Mouse (Mus musculus) heart, embryonic 16.5 days (tissue): ENCODE data around the gene Rrp1. TPM values are rescaled to one million over a fixed set of nuclear protein-coding genes. Genes with fewer than 3 reads are reported as not detected.
"Not testable (repeated sequence)": the region's sequence is repeated elsewhere in the genome, so short reads cannot be mapped to it uniquely, and the experiment has no call there.

Source experiments
- ATAC-seq: fragments of 200-750 bp; cut with Nextera tagmentation; replicated peaks from 2 replicates; pipeline ENCODE4 v1.8.0; 2017; ENCODE audit warnings: moderate number of reproducible peaks; ENCODE audit not compliant: insufficient read depth, low FRiP score; ENCODE audit errors: extremely low read depth
- H3K27ac ChIP-seq: fragments of 300-500 bp; sonication (generic); 2 replicates; pipeline ENCODE4 v1.5.1; 2014; ENCODE audit warnings: mild to moderate bottlenecking, low read length, control low read depth, moderate library complexity
- H3K27me3 ChIP-seq: fragments of 300-500 bp; sonication (generic); 2 replicates; pipeline ENCODE4 v1.6.1; 2014; ENCODE audit warnings: low read length, mixed read lengths; ENCODE audit not compliant: control insufficient read depth, insufficient read depth
- H3K36me3 ChIP-seq: fragments of 300-500 bp; sonication (generic); 2 replicates; pipeline ENCODE4 v1.6.1; 2014; ENCODE audit not compliant: control insufficient read depth, insufficient read depth
- H3K4me1 ChIP-seq: fragments of 300-500 bp; sonication (generic); 2 replicates; pipeline ENCODE4 v1.6.1; 2014; ENCODE audit warnings: low read length, mixed read lengths; ENCODE audit not compliant: control insufficient read depth, insufficient read depth
- H3K4me2 ChIP-seq: fragments of 300-500 bp; sonication (generic); 2 replicates; pipeline ENCODE4 v1.6.1; 2014; ENCODE audit warnings: low read depth, mild to moderate bottlenecking, control low read depth, low read length
- H3K4me3 ChIP-seq: fragments of 300-500 bp; sonication (generic); 2 replicates; pipeline ENCODE4 v1.5.1; 2014; ENCODE audit warnings: mild to moderate bottlenecking, control low read depth, low read length
- H3K9ac ChIP-seq: fragments of 300-500 bp; sonication (generic); 2 replicates; pipeline ENCODE4 v1.6.1; 2014; ENCODE audit warnings: low read length, control low read depth
- H3K9me3 ChIP-seq: fragments of 300-500 bp; sonication (generic); replicated peaks from 2 replicates; pipeline ENCODE4 v1.6.1; 2016; ENCODE audit warnings: low read length; ENCODE audit not compliant: control insufficient read depth
- WGBS: fragments of 180-500 bp; shearing (Covaris S2); extraction: QIAGEN DNeasy Blood & Tissue Kit; methylation state at CpG from one replicate; pipeline ENCODE4 v1.1.7; 2014; 5-methylcytosine and 5-hydroxymethylcytosine counted together
- polyA plus RNA-seq: library from polyadenylated mRNA; unstranded; fragments of >200 nt; fragmentation: Nextera tagmentation; extraction: Ambion mirVana; gene quantifications from 2 replicates; pipeline ENCODE4 v1.2.1, GENCODE M21; 2015

Rrp1 gene
- polyA plus RNA-seq, 1 experiment from 2014 or later: 285 TPM

DNA sequence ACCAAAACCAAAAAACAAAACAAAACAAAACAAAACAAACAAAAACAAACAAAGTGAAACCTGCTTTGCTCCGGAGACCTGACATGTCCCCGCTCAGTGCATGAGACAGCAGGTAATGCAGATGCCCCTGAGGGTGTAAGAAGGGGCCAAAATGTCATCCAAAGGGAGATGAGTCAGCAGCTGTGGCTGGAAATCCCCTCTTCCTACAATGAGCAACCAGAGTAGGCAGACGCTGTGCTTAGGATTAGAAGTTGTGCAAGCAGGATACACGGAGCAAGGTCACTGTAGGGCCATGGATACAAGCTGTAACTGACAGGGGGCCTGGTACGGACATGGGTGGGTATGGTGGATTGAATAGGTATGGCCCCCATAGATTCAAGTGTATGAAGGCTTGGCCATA is 16.3 kb upstream of the Rrp1 start:
- Histone ChIP-seq H3K9ac (no peak overlapping the region), H3K36me3 (peaks cover 11% of the 10 kb centered on the region), H3K4me3 (no peak overlapping the region), H3K27ac (no peak overlapping the region), H3K27me3 (no peaks in the 10 kb centered on the region), H3K9me3 (no peaks in the 10 kb centered on the region), H3K4me2 (no peak overlapping the region), H3K4me1 (peaks cover 7% of the 10 kb centered on the region)
- ATAC-seq: no peak
- 81% methylated on average over 5 of the region's 5 CpGs for WGBS

DNA sequence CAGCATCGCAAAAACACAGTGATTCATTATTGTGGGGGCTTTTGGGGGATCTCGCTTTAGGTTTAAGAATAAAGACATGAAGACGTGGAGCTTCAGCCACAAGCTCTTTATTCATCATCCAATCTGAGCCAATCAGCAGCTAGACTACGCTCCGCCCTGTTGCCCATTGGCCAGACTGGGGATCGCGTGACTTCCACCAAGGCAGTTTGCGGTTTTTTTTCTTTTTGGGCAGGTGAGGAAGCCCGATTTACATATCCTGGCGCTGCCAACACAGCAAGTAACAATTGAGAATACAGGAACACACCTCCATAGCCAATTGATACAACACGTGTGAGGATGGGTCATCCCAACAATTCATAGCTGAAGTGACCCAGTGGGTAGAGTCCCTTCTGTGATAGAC is 15.2 kb upstream of the Rrp1 start:
- no peak for ATAC-seq
- no peak overlapping the region for H3K27ac ChIP-seq
- H3K36me3 ChIP-seq: peaks cover 11% of the 10 kb centered on the region
- H3K9ac ChIP-seq: no peak overlapping the region
- no peak overlapping the region for H3K4me3 ChIP-seq
- WGBS: 92% methylated on average over 11 of the region's 11 CpGs
- H3K27me3 ChIP-seq: no peaks in the 10 kb centered on the region
- H3K9me3 ChIP-seq: no peaks in the 10 kb centered on the region
- H3K4me2 ChIP-seq: no peak overlapping the region
- H3K4me1 ChIP-seq: peaks cover 7% of the 10 kb centered on the region

DNA sequence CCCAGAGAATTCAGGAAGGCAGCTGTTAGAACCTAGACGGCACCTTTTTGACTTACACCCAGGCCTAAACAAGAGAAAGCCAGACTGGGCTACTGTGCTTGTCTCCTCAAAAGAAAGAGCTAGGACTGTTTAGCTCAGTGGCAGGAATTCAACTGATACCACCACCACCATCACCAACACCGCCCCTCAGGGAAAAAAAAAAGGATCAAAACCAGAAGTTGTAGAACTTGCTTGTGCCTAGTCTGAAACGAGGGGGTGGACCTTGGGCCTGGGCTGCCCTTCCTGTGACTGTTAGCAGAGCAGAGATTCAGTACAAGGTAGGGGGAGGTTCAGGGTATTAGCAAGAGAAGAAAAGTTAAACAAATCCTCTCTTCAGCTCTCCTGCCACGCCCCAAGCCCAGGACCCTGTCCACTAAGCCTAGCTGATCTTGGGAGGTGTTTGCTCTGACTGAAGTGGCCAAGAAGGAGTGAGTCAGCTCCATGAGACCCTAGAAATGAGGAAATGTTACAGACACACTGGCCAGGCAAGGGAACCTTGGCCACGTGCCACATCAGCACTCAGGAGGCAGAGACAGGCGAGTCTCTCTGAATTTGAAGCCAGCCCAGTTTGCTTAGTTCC is 13.4 kb upstream of the Rrp1 start:
- peak overlapping the region; percentile 76 for H3K4me2 ChIP-seq

GRCm38 (mm10) chr10:78425181-78426041 is 12.6 kb upstream of the Rrp1 start, which contains the start of gene Cstb:
TSS of gene Cstb (plus strand) at chr10:78425669.
- H3K9me3 ChIP-seq: no peaks in the 10 kb centered on the region
- peaks cover 7% of the 10 kb centered on the region for H3K4me1 ChIP-seq
- WGBS: 1% methylated on average over 40 of the region's 40 CpGs
- peaks cover 11% of the 10 kb centered on the region for H3K36me3 ChIP-seq
- peak within 1 kb of the TSS; percentile 63 for H3K27ac ChIP-seq
- H3K9ac ChIP-seq: peak within 1 kb of the TSS; percentile 84
- peak within 1 kb of the TSS; percentile 76 for H3K4me3 ChIP-seq
- no peaks in the 10 kb centered on the region for H3K27me3 ChIP-seq
- H3K4me2 ChIP-seq: peak within 1 kb of the TSS; percentile 76
- peak; percentile 91 for ATAC-seq

More for the DNA sequence above, 13.4 kb upstream of the Rrp1 start:
- H3K4me3 ChIP-seq: peak overlapping the region; percentile 76
- no peak for ATAC-seq
- 38% methylated on average over 6 of the region's 6 CpGs for WGBS
- H3K36me3 ChIP-seq: peaks cover 11% of the 10 kb centered on the region
- H3K9me3 ChIP-seq: no peaks in the 10 kb centered on the region
- peak overlapping the region; percentile 63 for H3K27ac ChIP-seq
- no peaks in the 10 kb centered on the region for H3K27me3 ChIP-seq
- peaks cover 7% of the 10 kb centered on the region for H3K4me1 ChIP-seq
- peak overlapping the region; percentile 84 for H3K9ac ChIP-seq

GRCm38 (mm10) chr10:78422614-78423013 is 9.8 kb upstream of the Rrp1 start:
- Histone ChIP-seq H3K4me3 (no peak overlapping the region), H3K9ac (no peak overlapping the region), H3K4me2 (no peak overlapping the region), H3K27ac (no peak overlapping the region), H3K36me3 (peaks cover 3% of the 10 kb centered on the region; the same call in 1 of the 2 replicates), H3K9me3 (no peaks in the 10 kb centered on the region), H3K27me3 (no peaks in the 10 kb centered on the region), H3K4me1 (peaks cover 7% of the 10 kb centered on the region)
- 82% methylated on average over 3 of the region's 3 CpGs for WGBS
- no peak for ATAC-seq

DNA sequence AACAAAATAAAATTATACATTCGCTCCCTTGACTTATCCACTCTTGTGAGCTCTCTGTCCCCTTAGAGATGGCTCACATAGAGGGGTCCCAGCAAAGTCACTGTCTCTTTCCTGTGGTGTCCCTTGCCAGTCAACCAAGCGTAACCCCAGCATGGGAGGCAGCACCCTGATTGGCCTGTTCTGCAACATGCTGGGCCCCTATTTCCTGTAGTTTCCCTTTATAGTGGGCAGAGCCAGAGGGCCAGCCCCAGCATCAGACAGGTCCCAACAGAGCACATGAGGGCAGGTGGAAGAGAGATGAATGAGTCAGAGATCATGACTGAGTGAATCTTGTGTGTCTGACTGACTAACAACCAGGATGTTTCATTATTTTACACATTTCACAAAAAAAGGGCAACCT is 8.1 kb upstream of the Rrp1 start:
- Histone ChIP-seq H3K9ac (no peak overlapping the region), H3K27me3 (no peaks in the 10 kb centered on the region), H3K36me3 (no peaks in the 10 kb centered on the region), H3K27ac (no peak overlapping the region), H3K4me1 (peaks cover 3% of the 10 kb centered on the region; the same call in 1 of the 2 replicates), H3K4me2 (no peak overlapping the region), H3K9me3 (no peaks in the 10 kb centered on the region), H3K4me3 (no peak overlapping the region)
- WGBS: 70% methylated on average over 2 of the region's 2 CpGs
- ATAC-seq: peak; percentile 31; the same call in 1 of the 2 replicates

GRCm38 (mm10) chr10:78418791-78419190 is 5.9 kb upstream of the Rrp1 start:
- WGBS: 72% methylated on average over 2 of the region's 2 CpGs
- Histone ChIP-seq H3K27me3 (no peaks in the 10 kb centered on the region), H3K9me3 (no peaks in the 10 kb centered on the region), H3K27ac (no peak overlapping the region), H3K36me3 (no peaks in the 10 kb centered on the region), H3K4me2 (no peak overlapping the region), H3K9ac (no peak overlapping the region), H3K4me1 (no peaks in the 10 kb centered on the region), H3K4me3 (no peak overlapping the region)
- no peak for ATAC-seq

DNA sequence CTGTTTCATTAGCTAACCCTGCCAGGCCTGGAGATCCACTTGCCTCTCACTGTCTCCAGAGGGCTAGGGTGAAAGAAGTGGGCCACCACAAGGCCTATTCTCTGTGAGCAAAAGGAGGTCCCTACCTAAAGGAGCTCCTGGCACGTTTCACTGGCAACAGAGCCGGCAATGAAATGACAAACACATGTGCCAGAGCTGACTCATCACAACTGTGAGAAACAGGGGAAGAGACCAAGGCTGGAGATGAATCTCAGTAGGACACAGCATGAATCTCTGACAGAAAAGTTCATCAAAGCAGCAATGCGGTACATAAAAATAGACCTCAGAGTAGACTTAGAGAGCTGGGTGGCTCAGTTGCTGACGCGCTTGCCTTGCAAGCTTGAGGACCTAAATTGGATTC is 5.0 kb upstream of the Rrp1 start:
- H3K27me3 ChIP-seq: no peaks in the 10 kb centered on the region
- 48% methylated on average over 5 of the region's 5 CpGs for WGBS
- H3K36me3 ChIP-seq: no peaks in the 10 kb centered on the region
- no peak overlapping the region for H3K9ac ChIP-seq
- no peaks in the 10 kb centered on the region for H3K9me3 ChIP-seq
- H3K4me1 ChIP-seq: peaks cover 4% of the 10 kb centered on the region
- no peak for ATAC-seq
- H3K4me2 ChIP-seq: no peak overlapping the region
- H3K4me3 ChIP-seq: no peak overlapping the region
- H3K27ac ChIP-seq: no peak overlapping the region

DNA sequence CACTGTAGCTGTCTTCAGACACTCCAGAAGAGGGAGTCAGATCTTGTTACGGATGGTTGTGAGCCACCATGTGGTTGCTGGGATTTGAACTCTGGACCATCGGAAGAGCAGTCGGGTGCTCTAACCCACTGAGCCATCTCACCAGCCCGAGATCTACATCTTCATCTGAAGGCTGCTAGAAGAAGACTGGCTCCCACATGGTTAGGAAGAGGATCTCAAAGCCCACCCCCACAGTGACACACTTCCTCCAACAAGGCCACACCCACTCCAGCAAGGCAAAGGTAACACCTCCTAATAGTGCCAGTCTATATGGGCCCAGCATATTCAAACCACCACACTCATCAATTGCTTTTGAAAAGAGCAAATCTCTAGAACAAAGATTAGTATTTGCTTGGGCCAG is 2.1 kb upstream of the Rrp1 start:
- ATAC-seq, H3K36me3 ChIP-seq, H3K27me3 ChIP-seq, H3K4me3 ChIP-seq, H3K9ac ChIP-seq, H3K27ac ChIP-seq, H3K4me2 ChIP-seq, H3K9me3 ChIP-seq: not testable (repeated sequence)
- 82% methylated on average over 3 of the region's 4 CpGs for WGBS
- peaks cover 15% of the 10 kb centered on the region for H3K4me1 ChIP-seq
